Mouse (Mus musculus) 416B (cell line): ENCODE data around the gene Iqsec1.

Source experiments
- DNase-seq: peaks from one replicate; pipeline ENCODE4 v3.0.0; 2011; ENCODE audit warnings: low read depth

The Iqsec1 gene

GRCm38 (mm10) chr6:90704705-90705344, 283.7 kb downstream of the Iqsec1 start:
- DNase-seq: no peak

DNA sequence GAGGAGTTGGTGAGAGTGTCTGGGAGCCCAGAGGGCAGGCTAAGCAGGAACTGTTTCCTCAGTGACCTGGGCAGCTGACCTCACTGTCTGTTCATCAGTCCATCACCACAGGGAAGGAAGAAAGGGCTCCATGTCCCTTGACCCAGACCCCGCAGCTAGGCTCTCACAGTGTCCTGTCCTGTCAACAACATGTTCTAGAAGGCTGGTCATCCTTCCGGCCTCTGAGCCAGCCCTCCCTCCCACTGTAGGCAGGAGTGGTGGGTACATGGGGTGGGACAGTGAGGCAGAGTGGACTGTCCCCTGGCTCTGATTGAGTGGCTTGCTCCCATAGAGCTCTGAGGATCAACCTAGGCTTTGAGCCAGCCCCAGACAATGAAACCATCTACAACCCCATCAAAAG, 284.7 kb downstream of the Iqsec1 start:
- no peak for DNase-seq

GRCm38 (mm10) chr6:90702837-90703735, 285.4 kb downstream of the Iqsec1 start:
- no peak for DNase-seq

DNA sequence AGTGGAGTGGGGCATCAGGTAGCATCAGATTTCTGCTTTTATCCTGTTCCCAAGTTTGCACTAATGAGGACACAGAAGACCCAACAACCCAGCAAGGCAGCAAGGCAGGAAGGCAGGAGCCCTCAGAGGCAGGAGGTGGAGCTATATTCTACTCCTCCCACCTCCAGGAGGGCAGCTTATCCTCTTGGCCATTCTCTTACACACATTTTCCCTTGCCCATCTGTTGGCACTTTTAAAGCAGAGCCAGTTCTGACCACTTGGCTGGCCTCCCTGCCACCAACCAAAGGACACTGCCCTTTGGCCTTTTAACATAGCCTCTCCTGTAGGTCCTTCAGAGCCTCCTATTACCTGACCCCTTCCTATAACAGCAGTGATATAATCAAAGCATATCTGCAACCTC, 286.3 kb downstream of the Iqsec1 start:
- DNase-seq: no peak

DNA sequence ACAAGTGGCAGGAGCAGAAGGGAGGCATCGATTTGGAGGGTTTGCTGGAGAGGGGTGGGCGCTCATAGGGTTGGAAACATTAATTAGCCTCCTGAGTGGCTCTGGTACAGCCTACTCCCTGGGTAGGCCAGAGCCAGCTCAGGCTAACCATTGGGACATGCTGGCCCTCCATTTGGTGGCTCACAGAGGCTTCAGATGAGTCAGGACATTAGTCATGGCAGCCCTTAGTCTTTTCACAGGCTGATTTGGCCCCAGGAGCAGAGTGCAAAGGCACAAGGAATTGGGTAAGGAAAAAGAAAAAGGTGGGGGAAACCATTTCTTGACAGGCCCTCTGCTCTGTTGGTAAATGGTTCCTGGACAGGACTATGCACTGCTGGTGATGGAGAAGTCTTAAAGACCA, 287.1 kb downstream of the Iqsec1 start:
- DNase-seq: peak; percentile 26

- no peak for DNase-seq
These were observed 287.7 kb downstream of the Iqsec1 start for GRCm38 (mm10) chr6:90700737-90701136.

DNA sequence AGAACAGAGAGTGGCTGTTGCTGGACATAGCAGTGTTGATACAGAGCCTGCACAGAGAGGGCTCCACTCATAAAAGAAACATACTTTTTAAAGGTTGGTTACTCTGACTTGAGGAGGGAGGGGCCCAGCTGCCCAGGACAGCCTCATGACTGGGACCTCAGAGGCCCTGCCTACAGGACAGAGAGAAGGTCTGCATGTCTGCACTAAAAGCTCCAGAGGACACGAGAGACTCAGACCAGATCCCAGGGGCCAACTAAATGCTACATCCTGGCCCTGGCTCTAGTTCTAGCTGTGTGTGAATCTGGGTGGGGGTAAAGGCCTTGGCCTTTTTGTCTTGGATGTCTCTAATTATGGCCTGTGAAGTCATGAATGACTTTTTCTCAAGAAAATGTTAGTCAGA, 288.4 kb downstream of the Iqsec1 start:
- DNase-seq: no peak

DNA sequence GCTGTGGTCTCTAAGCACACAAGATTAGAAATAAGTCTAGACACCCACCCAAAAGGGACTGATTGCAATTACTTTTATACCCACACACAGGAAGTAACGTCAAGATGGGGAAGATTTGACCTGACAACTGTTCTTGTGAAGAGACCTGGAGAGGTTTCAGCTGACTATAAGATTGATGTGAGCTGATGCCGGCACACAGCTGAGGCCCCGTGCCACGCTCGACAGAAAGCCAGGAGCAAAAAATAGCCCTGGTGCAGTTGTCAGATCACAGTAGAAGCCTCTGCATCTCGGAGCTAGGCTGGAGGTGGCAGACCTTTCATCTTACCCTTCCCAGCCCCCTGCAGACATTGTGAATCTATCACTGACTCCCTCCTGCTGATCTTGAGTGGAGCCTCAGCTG, 289.6 kb downstream of the Iqsec1 start:
- no peak for DNase-seq

GRCm38 (mm10) chr6:90695754-90696153, 292.7 kb downstream of the Iqsec1 start:
- no peak for DNase-seq

DNA sequence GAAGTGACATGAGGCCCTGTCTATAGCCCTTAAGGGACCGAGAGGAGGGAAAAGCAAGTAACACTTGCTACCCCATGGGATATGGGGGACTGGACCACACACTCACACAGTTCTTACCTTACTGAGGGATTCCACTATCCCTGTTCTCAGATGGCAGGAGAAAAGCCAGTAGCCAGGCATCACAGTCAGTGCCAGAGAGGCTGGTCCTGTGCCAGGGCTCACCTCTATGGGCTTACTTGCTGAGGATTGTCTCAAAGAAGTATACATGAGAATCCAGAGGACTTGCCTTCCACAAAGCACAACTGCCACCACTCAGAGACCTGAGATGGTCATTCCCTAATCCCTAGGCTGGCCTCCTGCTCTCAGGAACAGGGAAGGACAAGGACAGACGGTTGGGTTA, 296.1 kb downstream of the Iqsec1 start:
- no peak for DNase-seq

DNA sequence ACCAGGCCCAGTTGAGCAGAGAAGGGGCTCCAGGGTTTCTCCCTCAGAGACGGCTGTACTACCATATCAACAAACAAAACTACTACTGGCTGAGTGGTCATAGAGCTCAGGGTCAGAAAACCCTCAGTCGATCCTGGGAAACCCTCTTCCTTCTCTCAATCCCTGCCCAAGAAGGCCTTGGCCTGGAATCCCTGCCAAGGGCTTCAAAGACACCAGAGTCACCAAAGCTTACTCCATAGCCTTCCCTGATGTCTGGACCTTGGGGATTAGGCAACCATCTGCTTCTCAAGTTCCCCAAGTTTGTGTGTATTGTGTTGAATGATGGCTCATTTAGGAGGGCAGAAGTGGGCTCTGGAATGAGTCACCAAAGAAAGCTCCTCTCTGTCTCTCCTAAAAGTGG, 296.6 kb downstream of the Iqsec1 start:
- DNase-seq: no peak

GRCm38 (mm10) chr6:90689500-90689899, 299.0 kb downstream of the Iqsec1 start:
- no peak for DNase-seq

GRCm38 (mm10) chr6:90688742-90689141, 299.7 kb downstream of the Iqsec1 start:
- no peak for DNase-seq

- DNase-seq: peak; percentile 67
These were observed 300.5 kb downstream of the Iqsec1 start for GRCm38 (mm10) chr6:90688003-90688402.

DNA sequence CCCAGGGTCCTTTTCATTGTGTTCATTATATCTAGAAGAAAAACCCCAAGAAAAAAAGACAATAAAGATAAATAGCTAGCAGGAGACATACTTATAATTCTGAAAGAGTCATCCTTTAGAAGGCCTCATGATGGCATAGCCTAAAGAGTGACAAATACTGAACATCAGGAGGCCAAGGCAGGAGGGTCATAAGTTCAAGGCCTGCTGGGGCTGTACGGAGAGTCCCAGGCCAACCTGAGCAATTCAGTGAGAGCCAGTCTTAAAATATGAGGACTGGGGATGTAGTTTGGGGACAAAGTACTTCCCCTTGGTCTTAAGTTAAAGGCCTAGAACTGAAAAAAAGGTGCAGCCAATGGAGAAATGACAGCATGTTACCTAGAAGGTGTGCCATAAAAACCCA, 301.7 kb downstream of the Iqsec1 start:
- DNase-seq: no peak

DNA sequence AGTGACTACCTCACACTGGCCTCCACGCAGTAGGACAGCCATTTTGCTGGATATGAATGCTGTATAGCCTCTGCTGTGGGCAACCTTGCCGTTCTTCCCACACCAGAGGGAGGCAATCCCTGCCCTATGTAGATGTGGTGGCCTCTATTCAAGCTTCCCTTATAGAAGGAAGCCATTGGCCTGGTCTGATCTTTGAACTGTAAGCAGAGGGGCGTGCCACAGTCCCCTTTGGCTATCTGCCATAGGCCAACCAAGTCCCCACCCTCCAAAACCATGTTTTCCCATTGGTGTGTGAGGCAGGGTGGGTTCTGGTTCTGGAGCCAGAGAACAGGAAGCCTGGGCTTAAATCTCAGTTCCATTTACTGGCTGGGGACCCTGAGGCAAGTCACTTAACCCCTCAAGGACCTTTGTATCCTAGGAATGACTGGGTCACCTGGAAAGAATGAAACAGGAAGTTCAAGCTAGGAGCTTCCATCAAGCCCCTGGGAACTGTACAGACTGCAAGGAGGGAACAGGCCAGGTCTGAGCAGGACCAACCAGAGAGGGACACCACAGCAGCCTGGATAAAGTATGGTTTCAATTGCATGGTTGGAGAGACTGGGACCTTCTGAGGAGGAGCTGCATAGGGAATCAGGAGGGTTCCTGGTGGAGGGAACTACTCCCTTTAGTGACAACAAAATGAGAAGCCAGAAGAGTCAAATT, 304.5 kb downstream of the Iqsec1 start:
- DNase-seq: no peak

DNA sequence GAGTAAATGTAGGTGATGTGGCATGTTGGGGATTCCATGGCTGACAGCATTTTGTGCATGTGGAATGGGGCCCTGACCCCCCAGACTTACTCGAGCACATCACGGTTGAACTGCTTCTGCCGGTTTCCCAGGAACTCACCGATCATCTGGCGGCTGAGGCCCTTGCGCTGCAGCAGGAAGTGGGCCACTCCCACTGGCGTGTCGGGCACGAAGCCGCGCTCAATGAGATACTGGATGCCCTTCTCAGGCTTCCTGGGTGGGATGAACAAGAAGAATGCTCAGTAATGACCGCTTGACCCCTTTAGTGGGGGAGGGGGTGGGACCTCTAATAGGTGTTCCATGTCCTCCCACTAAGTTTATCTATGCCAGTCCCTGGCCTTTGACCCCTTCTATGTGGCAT, 308.1 kb downstream of the Iqsec1 start:
- no peak for DNase-seq

- DNase-seq: no peak
These were observed 309.7 kb downstream of the Iqsec1 start for GRCm38 (mm10) chr6:90678759-90679158.

DNA sequence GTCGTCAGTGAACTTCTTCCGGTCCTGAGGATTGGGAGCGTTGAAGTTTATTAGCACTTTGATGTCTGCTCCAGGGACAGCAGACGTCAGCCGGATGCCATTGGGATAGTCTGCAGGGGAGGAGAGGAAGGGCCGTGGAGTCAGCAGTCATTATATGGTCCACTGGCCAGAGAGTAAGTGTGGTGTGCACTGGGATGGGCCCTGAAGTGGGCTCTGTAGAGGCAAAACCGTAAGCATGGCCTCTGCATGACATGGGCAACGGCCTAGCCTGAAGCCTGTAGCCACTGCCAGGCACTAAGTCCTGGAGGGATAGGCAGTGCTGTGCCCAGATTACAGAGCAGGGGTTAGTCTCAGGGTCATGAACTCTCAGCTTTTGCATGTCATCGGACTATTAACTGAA, 319.8 kb downstream of the Iqsec1 start:
- no peak for DNase-seq

GRCm38 (mm10) chr6:90663736-90664135, 324.7 kb downstream of the Iqsec1 start:
- no peak for DNase-seq

GRCm38 (mm10) chr6:90662148-90662547, 326.3 kb downstream of the Iqsec1 start:
- no peak for DNase-seq

GRCm38 (mm10) chr6:90661029-90661399, 327.5 kb downstream of the Iqsec1 start:
- DNase-seq: no peak
